Mouse (Mus musculus) CD8-positive naive resting alpha-beta T cell, adult 2 months (primary cell): Measurements from ENCODE around the gene Cdk8.
"Not testable (repeated sequence)": the region's sequence is repeated elsewhere in the genome, so short reads cannot be mapped to it uniquely, and the experiment has no call there.

Experiments used
- DNase-seq, 2 experiments: peaks; one replicate each; pipeline ENCODE4 v3.0.0; 2022; ENCODE audit warnings: low read depth in 2 of 2, low spot score in 2 of 2

Gene Cdk8

GRCm38 (mm10) chr5:146230864-146231654, at the start of gene Cdk8:
TSS of gene Cdk8 (plus strand) at chr5:146231230.
- peak; percentile 73 to 85 for DNase-seq

GRCm38 (mm10) chr5:146185204-146185603, 45.8 kb upstream of the Cdk8 start, which contains the start of gene 1700001J03Rik:
TSS of gene 1700001J03Rik (minus strand) at chr5:146185304.
- not testable (repeated sequence) for DNase-seq

- peak; percentile 35 to 50 for DNase-seq
These were observed 43.6 kb upstream of the Cdk8 start for GRCm38 (mm10) chr5:146187441-146187840.

- no peak for DNase-seq
These were observed 42.9 kb upstream of the Cdk8 start for GRCm38 (mm10) chr5:146188144-146188543.

GRCm38 (mm10) chr5:146188712-146189111, 42.3 kb upstream of the Cdk8 start:
- DNase-seq, result no peak

- no peak for DNase-seq
These were observed 40.9 kb upstream of the Cdk8 start for GRCm38 (mm10) chr5:146190093-146190492.

GRCm38 (mm10) chr5:146190501-146191269, 40.3 kb upstream of the Cdk8 start:
- no peak for DNase-seq

GRCm38 (mm10) chr5:146193360-146193759, 37.7 kb upstream of the Cdk8 start:
- no peak for DNase-seq

GRCm38 (mm10) chr5:146199073-146199472, 32.0 kb upstream of the Cdk8 start:
- DNase-seq, result no peak

- DNase-seq, result no peak
These were observed 31.5 kb upstream of the Cdk8 start for GRCm38 (mm10) chr5:146199540-146199939.

- DNase-seq, result no peak
These were observed 30.4 kb upstream of the Cdk8 start for GRCm38 (mm10) chr5:146200580-146200979.

GRCm38 (mm10) chr5:146203921-146204320, 27.1 kb upstream of the Cdk8 start:
- no peak for DNase-seq

- DNase-seq, result no peak
These were observed 25.5 kb upstream of the Cdk8 start for GRCm38 (mm10) chr5:146205537-146205936.

GRCm38 (mm10) chr5:146220501-146220878, 10.5 kb upstream of the Cdk8 start:
- DNase-seq, result no peak

GRCm38 (mm10) chr5:146220879-146221714, 9.9 kb upstream of the Cdk8 start, which contains the start of gene Rnf6:
TSS of gene Rnf6 (minus strand) at chr5:146221555.
- peak; percentile 86 to 89 for DNase-seq

- DNase-seq, result no peak
These were observed 9.3 kb upstream of the Cdk8 start for GRCm38 (mm10) chr5:146221722-146222121.

GRCm38 (mm10) chr5:146223786-146224185, 7.2 kb upstream of the Cdk8 start:
- no peak for DNase-seq

GRCm38 (mm10) chr5:146227496-146227895, 3.5 kb upstream of the Cdk8 start:
- DNase-seq, result no peak

GRCm38 (mm10) chr5:146229869-146230650, 970 bp upstream of the Cdk8 start:
- DNase-seq, result no peak

- peak; percentile 29 to 30 for DNase-seq
These were observed 596 bp downstream of the Cdk8 start for GRCm38 (mm10) chr5:146231655-146231996.
